In the genomic region with DNA sequence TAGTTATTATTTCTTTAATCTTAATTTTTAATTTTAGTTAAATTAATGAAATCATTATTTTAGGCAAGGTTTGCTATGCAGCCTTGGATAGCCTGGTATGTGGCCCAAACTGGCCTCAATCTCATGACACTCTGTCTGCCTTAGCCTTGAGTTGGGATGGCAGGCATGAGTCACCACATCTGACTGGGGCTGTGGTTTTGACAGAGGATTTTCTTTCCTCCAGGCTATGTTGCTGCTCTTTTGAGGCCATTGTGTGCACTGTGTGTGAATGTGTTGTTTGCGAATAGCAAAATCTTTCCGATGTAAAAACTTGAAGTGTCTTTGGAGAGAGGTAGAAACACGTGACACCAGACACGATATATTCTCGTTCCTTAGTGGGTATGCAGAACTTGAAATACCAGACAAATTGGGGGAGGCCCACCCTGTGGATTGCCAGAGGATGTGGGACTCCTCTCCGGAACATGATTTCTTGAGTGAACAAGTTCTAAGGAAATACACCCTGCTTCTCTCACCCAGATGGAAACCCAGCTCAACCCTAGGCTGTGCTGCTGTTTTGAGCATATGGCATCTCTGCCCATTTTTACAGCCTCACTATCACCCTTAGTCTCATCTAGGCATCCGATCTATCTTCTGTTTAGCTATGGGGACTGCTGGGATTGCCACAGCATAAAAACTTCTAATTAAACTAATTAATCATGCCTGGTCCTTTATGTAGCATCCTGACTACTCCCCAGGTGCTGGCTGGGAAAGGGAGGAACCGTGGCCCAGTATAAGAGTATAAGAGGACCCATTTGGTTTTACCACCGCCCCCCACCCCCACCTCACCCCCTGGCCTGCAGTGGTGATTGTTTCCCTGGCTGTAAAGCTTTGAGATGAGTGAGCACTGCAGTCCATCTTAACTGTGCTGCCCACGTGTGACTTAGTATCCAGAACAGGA, we compare ENCODE assay signal across 22 mouse cellular contexts. TPM values are rescaled to one million over a fixed set of nuclear protein-coding genes. Genes with fewer than 3 reads are reported as not detected.
DNase-seq lines count a peak whose midpoint lies in the region; ATAC-seq and TF ChIP-seq lines count a peak whose summit lies in the region.
"Had no signal": no experiment of that assay in that cellular context is flagged by ENCODE, and none has a peak within 500 bp of the region (broad histone marks: within the 10 kb centered on the region; RNA-seq: fewer than 3 reads in every experiment).

No protein-coding gene starts in this region.

- TF ChIP-seq CTCF in forebrain, postnatal 0 days (IDR thresholded peaks at IDR 0.05; ENCODE audit: low read depth) = no peak

- no peaks in the 10 kb centered on the region for H3K9me3 ChIP-seq in forebrain, embryonic 10.5 days
- H3K9me3 ChIP-seq in forebrain, postnatal 0 days (ENCODE audit: low read length) = no peaks in the 10 kb centered on the region
- no peaks in the 10 kb centered on the region for H3K9me3 ChIP-seq in neural tube, embryonic 12.5 days
- no peaks in the 10 kb centered on the region for H3K9me3 ChIP-seq in neural tube, embryonic 14.5 days (ENCODE audit: control insufficient read depth, low read length)
- H3K9me3 ChIP-seq: embryonic facial prominence, embryonic 15.5 days; heart, embryonic 13.5 days; limb, embryonic 13.5 days; liver, embryonic 15.5 days had no signal

- DNase-seq in forebrain, embryonic 10.5 days (ENCODE audit: extremely low spot score, low spot score) = no peak
- DNase-seq in forebrain, postnatal 0 days = no peak
- no peak for DNase-seq in neural tube, embryonic 10.5 days (ENCODE audit: extremely low spot score, low spot score)
- peak; percentile 55 for DNase-seq in adrenal gland, postnatal 25 days
- no peak for DNase-seq in cerebellum, adult 11 months
- DNase-seq in right cerebral cortex, postnatal 36 days (ENCODE audit: low spot score in 2 of 2) = no peak
- DNase-seq: cerebellum, adult 18-20 months; kidney, adult 9 months; kidney, postnatal 4 days; lung, postnatal 10 days; thymus, adult 18-20 months had no signal

- no peaks in the 10 kb centered on the region for H3K36me3 ChIP-seq in forebrain, embryonic 10.5 days (replicated peaks)
- H3K36me3 ChIP-seq in forebrain, postnatal 0 days (ENCODE audit: insufficient read depth) = no peaks in the 10 kb centered on the region
- no peaks in the 10 kb centered on the region for H3K36me3 ChIP-seq in neural tube, embryonic 12.5 days
- H3K36me3 ChIP-seq in neural tube, embryonic 14.5 days (ENCODE audit: control insufficient read depth, insufficient read depth, low read length) = no peaks in the 10 kb centered on the region
- H3K36me3 ChIP-seq: embryonic facial prominence, embryonic 15.5 days; heart, embryonic 13.5 days; limb, embryonic 13.5 days; liver, embryonic 15.5 days had no signal

- no peak overlapping the region for H3K4me3 ChIP-seq in forebrain, embryonic 10.5 days
- H3K4me3 ChIP-seq in forebrain, postnatal 0 days (ENCODE audit: low read depth, low read length) = no peak overlapping the region
- no peak overlapping the region for H3K4me3 ChIP-seq in neural tube, embryonic 12.5 days
- no peak overlapping the region for H3K4me3 ChIP-seq in neural tube, embryonic 14.5 days (ENCODE audit: low read depth, low read length)
- H3K4me3 ChIP-seq: embryonic facial prominence, embryonic 15.5 days; heart, embryonic 13.5 days; limb, embryonic 13.5 days; liver, embryonic 15.5 days had no signal

- 78% methylated on average over 10 of the region's 10 CpGs for WGBS in forebrain, embryonic 10.5 days
- WGBS in forebrain, postnatal 0 days = 56% methylated on average over 10 of the region's 10 CpGs
- 55% methylated on average over 10 of the region's 10 CpGs for WGBS in neural tube, embryonic 12.5 days
- 46% methylated on average over 10 of the region's 10 CpGs for WGBS in neural tube, embryonic 14.5 days

- no peak overlapping the region for H3K9ac ChIP-seq in forebrain, postnatal 0 days
- H3K9ac ChIP-seq in neural tube, embryonic 12.5 days = no peak overlapping the region
- no peak overlapping the region for H3K9ac ChIP-seq in neural tube, embryonic 14.5 days (replicated peaks; ENCODE audit: low read depth, low read length)
- H3K9ac ChIP-seq: embryonic facial prominence, embryonic 15.5 days; heart, embryonic 13.5 days; limb, embryonic 13.5 days; liver, embryonic 15.5 days had no signal

- H3K27ac ChIP-seq in forebrain, embryonic 10.5 days = peak overlapping the region; percentile 44; the same call in 1 of the 2 replicates
- H3K27ac ChIP-seq in forebrain, postnatal 0 days (ENCODE audit: low read depth, low read length) = no peak overlapping the region
- no peak overlapping the region for H3K27ac ChIP-seq in neural tube, embryonic 12.5 days
- H3K27ac ChIP-seq in neural tube, embryonic 14.5 days (ENCODE audit: low read depth, low read length) = peak overlapping the region; percentile 12; the same call in 1 of the 2 replicates
- H3K27ac ChIP-seq: embryonic facial prominence, embryonic 15.5 days; heart, embryonic 13.5 days; limb, embryonic 13.5 days; liver, embryonic 15.5 days had no signal

- peaks cover 50% of the 10 kb centered on the region for H3K4me1 ChIP-seq in forebrain, embryonic 10.5 days
- H3K4me1 ChIP-seq in forebrain, postnatal 0 days (ENCODE audit: insufficient read depth) = no peaks in the 10 kb centered on the region
- peaks cover 19% of the 10 kb centered on the region for H3K4me1 ChIP-seq in neural tube, embryonic 12.5 days
- 0 out of 2 replicates have a peak, but pooled peaks cover 6% of the 10 kb centered on the region for H3K4me1 ChIP-seq in neural tube, embryonic 14.5 days (ENCODE audit: control insufficient read depth, insufficient read depth, low read length)
- H3K4me1 ChIP-seq: liver, embryonic 15.5 days had no signal

- H3K4me2 ChIP-seq in forebrain, postnatal 0 days (ENCODE audit: low read depth) = no peak overlapping the region
- no peak overlapping the region for H3K4me2 ChIP-seq in neural tube, embryonic 12.5 days (replicated peaks)
- H3K4me2 ChIP-seq in neural tube, embryonic 14.5 days (ENCODE audit: low read depth, low read length) = no peak overlapping the region
- H3K4me2 ChIP-seq: embryonic facial prominence, embryonic 15.5 days; heart, embryonic 13.5 days; limb, embryonic 13.5 days; liver, embryonic 15.5 days had no signal

- H3K27me3 ChIP-seq in forebrain, embryonic 10.5 days (ENCODE audit: poor library complexity, severe bottlenecking) = peaks cover 55% of the 10 kb centered on the region
- H3K27me3 ChIP-seq in forebrain, postnatal 0 days (ENCODE audit: insufficient read depth, low read length) = no peaks in the 10 kb centered on the region; the same call in 1 of the 2 replicates
- H3K27me3 ChIP-seq in neural tube, embryonic 12.5 days (replicated peaks) = peaks cover 4% of the 10 kb centered on the region
- H3K27me3 ChIP-seq in neural tube, embryonic 14.5 days (ENCODE audit: control insufficient read depth, insufficient read depth, low read length) = no peaks in the 10 kb centered on the region

- no peak for ATAC-seq in forebrain, postnatal 0 days
- ATAC-seq in neural tube, embryonic 12.5 days (ENCODE audit: low FRiP score, low read depth) = peak; percentile 59
- peak; percentile 86 for ATAC-seq in neural tube, embryonic 14.5 days (ENCODE audit: low read depth)

RNA-seq across cellular contexts. Expression of gene Pde1b, which starts 6.4 kb away (rescaled TPM):
- polyA plus RNA-seq in forebrain, embryonic 10.5 days (2016; fragmentation: Nextera tagmentation; extraction: Ambion mirVana) = 19.1 and 19.6 TPM in 2 replicates
- 78.8 and 79.0 TPM in 2 replicates for total RNA-seq in forebrain, postnatal 0 days (2014; rRNA removed)
- 43.4 and 54.1 TPM in 2 replicates for polyA plus RNA-seq in forebrain, postnatal 0 days (2015; fragmentation: Nextera tagmentation; extraction: Ambion mirVana)
- 51.1 and 53.7 TPM in 2 replicates for polyA plus RNA-seq in neural tube, embryonic 12.5 days (2016; fragmentation: Nextera tagmentation; extraction: Ambion mirVana)
- total RNA-seq in adrenal gland, postnatal 25 days (2021) = 5.2 and 8.1 TPM in 2 replicates
- 99.0 and 99.6 TPM in 2 replicates for polyA plus RNA-seq in neural tube, embryonic 14.5 days (2014; fragmentation: Nextera tagmentation; extraction: Ambion mirVana)

RNA-seq across cellular contexts. Expression of gene Ppp1r1a, which starts 41.3 kb away (rescaled TPM):
- polyA plus RNA-seq in forebrain, embryonic 10.5 days (2016; fragmentation: Nextera tagmentation; extraction: Ambion mirVana) = 34.4 and 36.0 TPM in 2 replicates
- total RNA-seq in forebrain, postnatal 0 days (2014; rRNA removed) = 109 and 128 TPM in 2 replicates
- 206 and 236 TPM in 2 replicates for polyA plus RNA-seq in forebrain, postnatal 0 days (2015; fragmentation: Nextera tagmentation; extraction: Ambion mirVana)
- 53.1 and 55.5 TPM in 2 replicates for polyA plus RNA-seq in neural tube, embryonic 12.5 days (2016; fragmentation: Nextera tagmentation; extraction: Ambion mirVana)
- total RNA-seq in adrenal gland, postnatal 25 days (2021) = 9.2 and 10.1 TPM in 2 replicates
- polyA plus RNA-seq in neural tube, embryonic 14.5 days (2014; fragmentation: Nextera tagmentation; extraction: Ambion mirVana) = 98.6 and 110 TPM in 2 replicates
- total RNA-seq: common myeloid progenitor, adult 5-6 weeks; hematopoietic stem cell, adult 5-6 weeks had no signal

RNA-seq across cellular contexts. Expression of gene Nckap1l, which starts 42.9 kb away (rescaled TPM):
- 1.2 and 1.3 TPM in 2 replicates for polyA plus RNA-seq in forebrain, embryonic 10.5 days (2016; fragmentation: Nextera tagmentation; extraction: Ambion mirVana)
- 3.2 and 4.5 TPM in 2 replicates for total RNA-seq in forebrain, postnatal 0 days (2014; rRNA removed)
- polyA plus RNA-seq in forebrain, postnatal 0 days (2015; fragmentation: Nextera tagmentation; extraction: Ambion mirVana) = 1.6 and 1.7 TPM in 2 replicates
- 1.7 and 1.8 TPM in 2 replicates for polyA plus RNA-seq in neural tube, embryonic 12.5 days (2016; fragmentation: Nextera tagmentation; extraction: Ambion mirVana)
- total RNA-seq in adrenal gland, postnatal 25 days (2021) = 2.5 and 3.0 TPM in 2 replicates
- 1.5 and 2.0 TPM in 2 replicates for polyA plus RNA-seq in neural tube, embryonic 14.5 days (2014; fragmentation: Nextera tagmentation; extraction: Ambion mirVana)

RNA-seq across cellular contexts. Expression of gene Gtsf2, which starts 48.2 kb away (rescaled TPM):
- polyA plus RNA-seq in forebrain, embryonic 10.5 days (2016; fragmentation: Nextera tagmentation; extraction: Ambion mirVana) = 0.41 TPM in 1 of 2 replicates, not detected in the other
- total RNA-seq in forebrain, postnatal 0 days (2014; rRNA removed) = not detected in 2 replicates
- not detected in 2 replicates for polyA plus RNA-seq in forebrain, postnatal 0 days (2015; fragmentation: Nextera tagmentation; extraction: Ambion mirVana)
- 0.38 TPM in 1 of 2 replicates, not detected in the other for polyA plus RNA-seq in neural tube, embryonic 12.5 days (2016; fragmentation: Nextera tagmentation; extraction: Ambion mirVana)
- total RNA-seq in adrenal gland, postnatal 25 days (2021) = not detected in 2 replicates
- not detected in 2 replicates for polyA plus RNA-seq in neural tube, embryonic 14.5 days (2014; fragmentation: Nextera tagmentation; extraction: Ambion mirVana)
- total RNA-seq: common myeloid progenitor, adult 5-6 weeks; ES-E14; gastrocnemius, postnatal 4 days; hematopoietic stem cell, adult 5-6 weeks had no signal
- polyA plus RNA-seq: brain, embryonic 14.5 days; embryonic facial prominence, embryonic 15.5 days; heart, embryonic 13.5 days; limb, embryonic 13.5 days; liver, embryonic 15.5 days had no signal

Comparison
In these comparisons a context has a peak if more than half of its experiments do, and no peak if none do; other contexts are left out.
1. H3K27ac ChIP-seq: peak in forebrain, embryonic 10.5 days (single experiment) and neural tube, embryonic 14.5 days (single experiment); none in forebrain, postnatal 0 days (single experiment) and neural tube, embryonic 12.5 days (single experiment).